Mouse (Mus musculus) lung, embryonic 14.5 days (tissue): ENCODE measurements around the gene Ttll10. TPM values are rescaled to one million over a fixed set of nuclear protein-coding genes. Genes with fewer than 3 reads are reported as not detected.

Experiments
- ATAC-seq: fragments of 200-750 bp; cut with Nextera tagmentation; 2 replicates; pipeline ENCODE4 v1.8.0; 2017; ENCODE audit warnings: mild to moderate bottlenecking, moderate TSS enrichment, moderate library complexity; ENCODE audit not compliant: insufficient read depth
- DNase-seq: peaks from one replicate; pipeline ENCODE4 v3.0.0-alpha.2; 2015
- H3K27ac ChIP-seq: fragments of 300-500 bp; sonication (generic); 2 replicates; pipeline ENCODE4 v1.5.1; 2014; ENCODE audit warnings: low read depth, mild to moderate bottlenecking, moderate library complexity
- H3K27me3 ChIP-seq: fragments of 300-500 bp; sonication (generic); 2 replicates; pipeline ENCODE4 v1.6.1; 2014; ENCODE audit warnings: low read length, control low read depth; ENCODE audit not compliant: insufficient read depth
- H3K36me3 ChIP-seq: fragments of 300-500 bp; sonication (generic); 2 replicates; pipeline ENCODE4 v1.6.1; 2014; ENCODE audit warnings: control low read depth; ENCODE audit not compliant: insufficient read depth
- H3K4me1 ChIP-seq: fragments of 300-500 bp; sonication (generic); 2 replicates; pipeline ENCODE4 v1.6.1; 2014; ENCODE audit warnings: antibody characterized with exemption, control low read depth; ENCODE audit not compliant: insufficient read depth
- H3K4me2 ChIP-seq: fragments of 300-500 bp; sonication (generic); 2 replicates; pipeline ENCODE4 v1.6.1; 2014; ENCODE audit warnings: mild to moderate bottlenecking
- H3K4me3 ChIP-seq: fragments of 300-500 bp; sonication (generic); 2 replicates; pipeline ENCODE4 v1.5.1; 2014; ENCODE audit warnings: low read depth, low read length
- H3K9ac ChIP-seq: fragments of 300-500 bp; sonication (generic); 2 replicates; pipeline ENCODE4 v1.6.1; 2014
- H3K9me3 ChIP-seq: fragments of 300-500 bp; sonication (generic); 2 replicates; pipeline ENCODE4 v1.6.1; 2016; ENCODE audit warnings: low read depth, low read length, control low read depth
- CTCF ChIP-seq: IDR thresholded peaks from 2 replicates; pipeline ENCODE4 v1.5.1; 2016; ENCODE audit warnings: antibody characterized with exemption, low read depth
- WGBS: fragments of 180-500 bp; shearing (Covaris S2); extraction: QIAGEN DNeasy Blood & Tissue Kit; methylation state at CpG from one replicate; pipeline ENCODE4 v1.1.7; 2014; 5-methylcytosine and 5-hydroxymethylcytosine counted together
- polyA plus RNA-seq: library from polyadenylated mRNA; unstranded; fragments of >200 nt; fragmentation: Nextera tagmentation; extraction: Ambion mirVana; gene quantifications from 2 replicates; pipeline ENCODE4 v1.2.1, GENCODE M21; 2014

The Ttll10 gene
- polyA plus RNA-seq, 1 experiment from 2014 or later, result 3.0 TPM

GRCm38 (mm10) chr4:156067256-156067949 lies 8.2 kb upstream of the Ttll10 start:
- H3K36me3 ChIP-seq, result no peaks in the 10 kb centered on the region
- H3K4me1 ChIP-seq, result peaks cover 6% of the 10 kb centered on the region; the same call in 1 of the 2 replicates
- H3K27ac ChIP-seq, result no peak overlapping the region
- WGBS, result 43% methylated on average over 5 of the region's 5 CpGs
- no peak for TF ChIP-seq CTCF
- DNase-seq (no peak), ATAC-seq (no peak)
- no peaks in the 10 kb centered on the region for H3K27me3 ChIP-seq
- no peak overlapping the region for H3K4me3 ChIP-seq
- H3K4me2 ChIP-seq, result no peak overlapping the region
- H3K9ac ChIP-seq, result no peak overlapping the region
- no peaks in the 10 kb centered on the region for H3K9me3 ChIP-seq

GRCm38 (mm10) chr4:156065156-156065894 lies 6.1 kb upstream of the Ttll10 start:
- no peak overlapping the region for H3K27ac ChIP-seq
- H3K4me1 ChIP-seq, result peaks cover 6% of the 10 kb centered on the region; the same call in 1 of the 2 replicates
- no peak overlapping the region for H3K4me2 ChIP-seq
- H3K36me3 ChIP-seq, result no peaks in the 10 kb centered on the region
- ATAC-seq (no peak), DNase-seq (no peak)
- 77% methylated on average over 10 of the region's 10 CpGs for WGBS
- H3K27me3 ChIP-seq, result no peaks in the 10 kb centered on the region
- no peak overlapping the region for H3K4me3 ChIP-seq
- H3K9me3 ChIP-seq, result no peaks in the 10 kb centered on the region
- no peak for TF ChIP-seq CTCF
- no peak overlapping the region for H3K9ac ChIP-seq

DNA sequence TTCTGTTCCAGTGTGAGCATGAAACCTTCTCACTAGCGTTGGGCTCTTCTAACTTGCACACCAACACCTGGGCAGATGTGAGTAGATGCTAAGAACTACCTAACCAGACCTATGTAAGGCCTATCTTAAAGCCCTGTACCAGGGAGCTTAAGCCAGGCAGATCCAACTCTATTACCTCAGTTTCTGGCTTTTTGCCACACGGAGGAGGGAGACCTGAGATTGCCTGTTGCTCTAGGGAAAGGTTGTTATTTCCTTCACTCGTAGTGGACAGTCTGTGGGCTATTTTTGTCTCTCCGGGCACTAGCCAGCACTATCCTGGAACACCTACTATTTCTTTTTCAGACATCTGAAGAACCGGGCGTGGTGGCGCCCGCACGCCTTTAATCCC lies 5.3 kb upstream of the Ttll10 start:
- no peak overlapping the region for H3K4me2 ChIP-seq
- peaks cover 6% of the 10 kb centered on the region; the same call in 1 of the 2 replicates for H3K4me1 ChIP-seq
- H3K27ac ChIP-seq, result peak overlapping the region; percentile 70
- 77% methylated on average over 9 of the region's 9 CpGs for WGBS
- no peaks in the 10 kb centered on the region for H3K9me3 ChIP-seq
- H3K9ac ChIP-seq, result no peak overlapping the region
- TF ChIP-seq CTCF, result no peak
- ATAC-seq, result no peak
- H3K4me3 ChIP-seq, result no peak overlapping the region
- H3K36me3 ChIP-seq, result no peaks in the 10 kb centered on the region
- H3K27me3 ChIP-seq, result no peaks in the 10 kb centered on the region
- peak; percentile 45 for DNase-seq

DNA sequence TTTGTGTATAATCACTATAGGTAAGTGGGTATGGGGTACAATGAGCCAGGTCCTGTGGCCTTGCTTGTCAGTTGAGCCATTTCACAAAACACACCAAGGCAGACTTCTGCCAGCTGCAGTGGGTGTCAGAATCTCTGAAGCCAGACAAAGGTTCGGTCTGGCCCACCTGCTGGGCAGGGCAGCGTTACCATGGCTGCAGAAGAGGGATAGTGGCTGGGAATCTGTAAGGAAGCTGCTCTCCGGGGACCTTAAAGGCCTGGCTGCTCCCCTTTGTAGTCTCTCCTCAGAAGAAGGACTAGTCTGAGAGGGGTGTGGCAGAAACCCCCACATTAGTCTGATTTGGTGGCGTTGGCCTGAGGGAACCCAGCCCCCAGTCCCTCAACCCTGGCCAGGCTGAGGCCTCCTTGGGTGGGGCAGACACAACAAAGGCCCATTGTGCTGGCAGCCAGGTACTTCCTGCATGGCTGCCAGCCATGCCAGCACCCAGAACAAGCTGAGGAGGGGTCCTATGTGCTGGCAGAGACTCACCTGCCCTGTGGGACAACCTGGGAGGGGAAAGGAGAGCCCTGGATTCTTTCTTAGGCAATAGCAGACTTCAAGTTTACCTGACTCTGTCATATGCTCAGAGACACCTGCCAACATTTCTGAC lies 4.8 kb upstream of the Ttll10 start:
- Histone ChIP-seq H3K9ac (no peak overlapping the region), H3K36me3 (no peaks in the 10 kb centered on the region), H3K27me3 (no peaks in the 10 kb centered on the region), H3K4me2 (no peak overlapping the region), H3K27ac (peak overlapping the region; percentile 70), H3K4me3 (no peak overlapping the region), H3K9me3 (no peaks in the 10 kb centered on the region), H3K4me1 (peaks cover 6% of the 10 kb centered on the region; the same call in 1 of the 2 replicates)
- TF ChIP-seq CTCF, result no peak
- no peak for ATAC-seq
- WGBS, result 12% methylated on average over 4 of the region's 4 CpGs
- peak; percentile 25 for DNase-seq

GRCm38 (mm10) chr4:156059713-156060112 lies 499 bp upstream of the Ttll10 start:
- Histone ChIP-seq H3K27me3 (no peaks in the 10 kb centered on the region), H3K27ac (peak overlapping the region; percentile 95), H3K4me1 (peaks cover 6% of the 10 kb centered on the region; the same call in 1 of the 2 replicates), H3K9me3 (no peaks in the 10 kb centered on the region), H3K4me3 (peak overlapping the region; percentile 35), H3K4me2 (peak overlapping the region; percentile 53), H3K9ac (peak overlapping the region; percentile 64), H3K36me3 (no peaks in the 10 kb centered on the region)
- peak; percentile 78 for DNase-seq
- TF ChIP-seq CTCF, result no peak
- ATAC-seq, result peak; percentile 96
- 29% methylated on average over 10 of the region's 10 CpGs for WGBS

DNA sequence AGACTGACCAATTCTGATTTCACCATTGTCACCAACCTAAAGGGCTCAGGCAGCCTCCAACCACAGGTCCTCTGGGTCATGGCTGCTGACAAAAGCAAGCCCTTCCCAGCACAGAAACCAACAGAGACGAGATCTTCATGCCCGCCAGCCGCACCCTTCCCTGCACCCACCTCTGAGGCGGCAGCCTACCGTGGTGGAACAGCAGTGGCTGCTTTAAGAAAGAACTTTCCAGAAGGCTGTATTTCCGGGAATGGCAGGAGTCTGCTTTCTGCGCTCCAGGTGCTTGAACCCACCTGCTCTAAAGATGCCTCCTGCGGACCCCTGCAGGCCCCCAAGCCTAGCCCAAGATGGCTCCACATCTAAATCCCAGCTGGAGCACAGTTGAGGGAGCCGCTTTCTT lies 388 bp downstream of the Ttll10 start:
- Histone ChIP-seq H3K27me3 (no peaks in the 10 kb centered on the region), H3K36me3 (no peaks in the 10 kb centered on the region), H3K27ac (peak overlapping the region; percentile 95), H3K4me2 (peak overlapping the region; percentile 53), H3K4me1 (peaks cover 1% of the 10 kb centered on the region; the same call in 1 of the 2 replicates), H3K4me3 (peak overlapping the region; percentile 35), H3K9ac (peak overlapping the region; percentile 64), H3K9me3 (no peaks in the 10 kb centered on the region)
- DNase-seq, result no peak
- WGBS, result 45% methylated on average over 9 of the region's 9 CpGs
- ATAC-seq, result no peak
- no peak for TF ChIP-seq CTCF

DNA sequence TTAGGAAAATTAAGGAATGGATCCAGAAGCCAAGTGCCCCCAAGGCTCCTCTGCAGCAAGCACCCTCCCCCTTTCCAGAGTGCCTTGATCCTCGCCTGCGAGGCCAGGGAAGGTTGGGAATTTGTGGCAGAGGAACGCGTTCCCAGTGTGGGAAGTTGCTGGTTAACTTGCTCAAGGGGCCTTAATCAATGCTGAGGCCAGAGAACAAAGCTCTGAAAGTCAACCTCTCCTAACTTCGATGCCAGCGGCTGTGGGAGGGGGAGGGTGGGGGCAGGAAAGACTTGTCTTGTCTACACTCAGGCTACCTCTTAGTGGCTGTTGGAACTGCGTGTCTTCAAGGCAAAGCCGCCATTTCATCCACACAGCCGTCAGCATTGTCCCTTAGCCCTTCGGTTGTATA lies 1.5 kb downstream of the Ttll10 start:
- ATAC-seq (no peak), DNase-seq (peak; percentile 19)
- H3K4me3 ChIP-seq, result peak overlapping the region; percentile 35

More for the DNA sequence above, 1.5 kb downstream of the Ttll10 start:
- H3K4me1 ChIP-seq, result no peaks in the 10 kb centered on the region
- H3K27me3 ChIP-seq, result no peaks in the 10 kb centered on the region
- H3K9ac ChIP-seq, result peak overlapping the region; percentile 64
- H3K4me2 ChIP-seq, result peak overlapping the region; percentile 53
- peak overlapping the region; percentile 40; the same call in 1 of the 2 replicates for H3K27ac ChIP-seq
- WGBS, result 57% methylated on average over 10 of the region's 10 CpGs
- H3K9me3 ChIP-seq, result no peaks in the 10 kb centered on the region
- no peak for TF ChIP-seq CTCF
- no peaks in the 10 kb centered on the region for H3K36me3 ChIP-seq
